Mouse (Mus musculus): ENCODE data around the gene Lemd1.

Gene Lemd1

GRCm38 (mm10) chr1:132292318-132293129, 101.3 kb downstream of the Lemd1 start:
- DNase-seq (ENCODE audit: low spot score) = no peak

GRCm38 (mm10) chr1:132295506-132295905, 104.3 kb downstream of the Lemd1 start:
- DNase-seq (ENCODE audit: low spot score) = no peak

- DNase-seq (ENCODE audit: low spot score) = no peak
Measured at GRCm38 (mm10) chr1:132296051-132296450, 104.8 kb downstream of the Lemd1 start.

GRCm38 (mm10) chr1:132298425-132298800, 107.2 kb downstream of the Lemd1 start, which contains the start of gene Klhdc8a:
TSS of gene Klhdc8a (plus strand) at chr1:132298626.
- peak; percentile 62 for DNase-seq (ENCODE audit: low spot score)

GRCm38 (mm10) chr1:132298801-132299464, 107.7 kb downstream of the Lemd1 start:
- DNase-seq (ENCODE audit: low spot score) = no peak

- no peak for DNase-seq (ENCODE audit: low spot score)
Measured at GRCm38 (mm10) chr1:132299744-132300143, 108.5 kb downstream of the Lemd1 start.

- no peak for DNase-seq (ENCODE audit: low spot score)
Measured at GRCm38 (mm10) chr1:132301242-132301641, 110.0 kb downstream of the Lemd1 start.

- DNase-seq (ENCODE audit: low spot score) = no peak
Measured at GRCm38 (mm10) chr1:132302341-132302866, 111.2 kb downstream of the Lemd1 start.

GRCm38 (mm10) chr1:132304618-132305214, 113.5 kb downstream of the Lemd1 start:
- DNase-seq (ENCODE audit: low spot score) = no peak

GRCm38 (mm10) chr1:132306160-132306559, 114.9 kb downstream of the Lemd1 start:
- peak; percentile 68 for DNase-seq (ENCODE audit: low spot score)

- no peak for DNase-seq (ENCODE audit: low spot score)
Measured at GRCm38 (mm10) chr1:132306808-132307207, 115.6 kb downstream of the Lemd1 start.

- DNase-seq (ENCODE audit: low spot score) = no peak
Measured at GRCm38 (mm10) chr1:132307962-132308361, 116.7 kb downstream of the Lemd1 start.

GRCm38 (mm10) chr1:132308674-132309073, 117.4 kb downstream of the Lemd1 start:
- no peak for DNase-seq (ENCODE audit: low spot score)
